Mouse (Mus musculus): ENCODE measurements around the gene Snrnp70. TPM values are rescaled to one million over a fixed set of nuclear protein-coding genes. Genes with fewer than 3 reads are reported as not detected.

Snrnp70 gene
- polyA plus RNA-seq, 1 experiment from 2014 or later, result 223 TPM

DNA sequence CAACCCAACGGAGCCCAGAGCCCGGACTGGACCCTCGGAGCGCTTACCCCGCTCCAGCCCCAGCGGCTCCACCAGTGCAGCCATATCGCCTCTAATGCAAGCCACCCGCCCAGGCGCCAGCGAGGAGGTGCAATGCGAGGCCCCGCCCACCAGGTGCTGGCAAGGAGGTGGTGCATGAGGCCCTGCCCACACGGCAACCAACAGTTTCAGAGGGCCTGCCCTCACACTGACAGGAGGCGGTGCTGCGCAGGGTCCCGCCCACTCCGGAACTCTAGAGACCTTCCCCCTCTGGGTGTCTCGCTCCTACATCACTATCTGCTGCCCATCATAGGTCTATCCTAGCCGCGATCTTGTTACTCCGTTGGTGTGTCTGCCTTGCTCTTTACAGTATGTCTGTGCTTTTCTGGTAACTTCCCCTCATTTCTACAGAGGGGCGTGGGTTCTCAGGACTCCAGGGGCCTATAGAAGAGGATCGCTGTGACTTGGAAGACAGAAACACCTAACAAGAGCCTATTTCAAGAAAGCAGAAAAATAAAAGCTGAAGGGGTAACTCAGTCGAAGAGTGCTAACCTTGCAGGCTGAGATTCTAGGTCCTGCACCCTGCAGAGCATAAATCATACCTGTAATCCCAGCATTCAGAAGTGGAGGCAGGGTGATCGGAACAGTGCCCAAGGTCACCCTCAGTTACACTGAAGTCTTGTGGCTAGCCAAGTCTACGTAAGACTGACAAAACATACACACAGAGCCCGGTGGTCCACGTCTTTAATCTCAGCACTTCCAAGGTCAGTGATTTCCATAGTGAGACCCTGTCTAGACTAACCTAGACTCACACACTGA is 24.8 kb downstream of the Snrnp70 start, which contains the start of gene Lin7b:
TSS of gene Lin7b (minus strand) at position 109 of the 837 bp plus-strand sequence.
- peak within 1 kb of the TSS; percentile 59; the same call in 1 of the 2 replicates for H3K27ac ChIP-seq
- peak within 1 kb of the TSS; percentile 63 for H3K4me3 ChIP-seq
- peaks cover 38% of the 10 kb centered on the region for H3K27me3 ChIP-seq (ENCODE audit: insufficient read depth, poor library complexity, severe bottlenecking)
- H3K9me3 ChIP-seq, result no peaks in the 10 kb centered on the region
- peaks cover 37% of the 10 kb centered on the region for H3K36me3 ChIP-seq
- peaks cover 43% of the 10 kb centered on the region for H3K4me1 ChIP-seq (replicated peaks)
- DNase-seq (ENCODE audit: low spot score), result peak; percentile 88
- WGBS, result 11% methylated on average over 28 of the region's 28 CpGs

- Histone ChIP-seq H3K27ac (peak overlapping the region; percentile 59; the same call in 1 of the 2 replicates), H3K4me1 (replicated peaks) (peaks cover 49% of the 10 kb centered on the region), H3K27me3 (ENCODE audit: insufficient read depth, poor library complexity, severe bottlenecking) (peaks cover 45% of the 10 kb centered on the region), H3K36me3 (peaks cover 31% of the 10 kb centered on the region), H3K4me3 (peak overlapping the region; percentile 63), H3K9me3 (no peaks in the 10 kb centered on the region)
- no peak for DNase-seq (ENCODE audit: low spot score)
- 9% methylated on average over 52 of the region's 52 CpGs for WGBS
Observed at GRCm38 (mm10) chr7:45369836-45370474, 25.6 kb downstream of the Snrnp70 start.

DNA sequence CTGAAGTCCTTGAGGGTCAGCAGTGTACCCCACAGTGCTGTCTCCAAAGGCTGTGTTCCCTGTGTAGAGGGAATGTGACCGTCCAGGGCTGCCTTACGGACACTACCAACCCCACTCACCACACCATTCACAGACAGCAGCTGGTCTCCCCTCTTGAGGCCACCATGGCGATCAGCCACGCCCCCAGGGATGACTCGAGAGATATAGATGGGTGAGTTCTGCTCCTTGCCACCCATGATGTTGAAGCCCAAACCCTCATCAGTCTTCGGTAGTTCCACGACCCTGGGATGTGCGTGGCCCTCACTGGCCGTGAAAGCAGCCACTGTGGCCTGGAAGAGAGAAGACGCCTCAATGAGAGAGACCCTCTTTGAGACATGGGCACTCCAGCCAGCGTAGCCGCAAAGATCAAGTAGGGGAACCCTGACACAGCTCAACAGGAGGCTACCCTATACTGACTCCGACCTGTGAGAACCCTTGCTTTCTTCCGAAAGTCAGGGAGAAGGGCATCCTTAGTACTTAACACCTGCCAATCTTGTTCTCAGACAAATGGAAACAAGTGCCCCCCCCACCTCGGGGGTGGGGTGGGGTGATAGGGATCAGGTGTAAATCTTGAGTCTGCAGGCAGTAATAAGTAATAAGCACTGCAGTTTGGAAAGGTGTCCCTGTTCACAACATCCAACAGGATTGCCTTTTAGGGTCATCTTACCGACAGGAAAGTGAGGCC is 26.4 kb downstream of the Snrnp70 start:
- DNase-seq (ENCODE audit: low spot score), result no peak
- 78% methylated on average over 16 of the region's 16 CpGs for WGBS
- no peak overlapping the region for H3K27ac ChIP-seq
- no peak overlapping the region for H3K4me3 ChIP-seq
- no peaks in the 10 kb centered on the region for H3K9me3 ChIP-seq
- peaks cover 23% of the 10 kb centered on the region for H3K36me3 ChIP-seq
- peaks cover 53% of the 10 kb centered on the region for H3K27me3 ChIP-seq (ENCODE audit: insufficient read depth, poor library complexity, severe bottlenecking)
- peaks cover 49% of the 10 kb centered on the region for H3K4me1 ChIP-seq (replicated peaks)

GRCm38 (mm10) chr7:45368178-45368577 is 27.4 kb downstream of the Snrnp70 start:
- 79% methylated on average over 15 of the region's 15 CpGs for WGBS
- peaks cover 13% of the 10 kb centered on the region for H3K36me3 ChIP-seq
- H3K9me3 ChIP-seq, result no peaks in the 10 kb centered on the region
- peak overlapping the region; percentile 85 for H3K4me3 ChIP-seq
- peaks cover 63% of the 10 kb centered on the region for H3K27me3 ChIP-seq (ENCODE audit: insufficient read depth, poor library complexity, severe bottlenecking)
- no peak for DNase-seq (ENCODE audit: low spot score)
- H3K4me1 ChIP-seq (replicated peaks), result peaks cover 49% of the 10 kb centered on the region
- peak overlapping the region; percentile 88 for H3K27ac ChIP-seq

DNA sequence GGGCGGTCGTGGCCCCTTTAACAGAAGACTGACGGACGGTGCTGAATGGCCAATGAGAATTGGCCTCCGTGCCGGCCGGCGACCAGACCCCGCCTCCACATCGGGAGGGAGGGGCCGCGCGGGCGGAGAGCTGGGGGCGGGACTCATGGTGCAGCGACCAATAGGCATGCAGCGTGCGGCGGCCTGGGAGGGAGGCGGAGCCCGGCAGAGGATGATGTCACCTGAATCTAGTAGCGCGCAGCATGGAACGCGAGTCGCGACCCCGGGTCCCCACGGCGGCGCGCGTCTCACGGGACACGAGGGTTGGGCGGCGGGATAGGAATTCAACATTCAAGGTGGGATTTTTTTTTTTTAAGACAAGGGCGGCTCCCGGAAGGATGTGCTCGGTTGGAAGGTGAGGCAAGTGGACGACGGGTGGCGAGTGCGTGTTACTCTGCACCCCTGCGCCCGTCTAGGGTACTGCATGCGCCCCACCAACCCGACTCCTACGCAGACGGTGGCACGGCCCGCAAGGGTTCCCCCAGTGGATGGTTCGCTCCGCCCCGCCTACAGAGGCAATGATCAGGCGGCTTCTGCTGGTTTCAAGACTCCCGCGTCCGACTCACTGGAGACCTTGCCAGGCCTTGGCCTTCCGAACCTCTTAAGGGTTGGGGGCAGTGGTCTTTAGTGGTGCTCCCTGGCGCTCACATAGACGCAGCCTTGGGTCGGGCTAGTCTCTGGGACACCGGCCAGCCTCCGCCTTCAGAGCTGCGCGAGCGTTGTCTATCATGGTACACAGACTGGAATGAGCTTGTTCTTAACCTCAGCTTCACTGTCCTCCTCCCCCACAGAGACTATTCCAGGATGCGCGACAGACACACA is 28.3 kb downstream of the Snrnp70 start:
- H3K4me1 ChIP-seq (replicated peaks), result peaks cover 57% of the 10 kb centered on the region
- under 1% methylated on average over 70 of the region's 70 CpGs for WGBS
- peak overlapping the region; percentile 88 for H3K27ac ChIP-seq
- peaks cover 72% of the 10 kb centered on the region for H3K27me3 ChIP-seq (ENCODE audit: insufficient read depth, poor library complexity, severe bottlenecking)
- no peaks in the 10 kb centered on the region for H3K9me3 ChIP-seq
- H3K36me3 ChIP-seq, result peaks cover 4% of the 10 kb centered on the region
- peak overlapping the region; percentile 85 for H3K4me3 ChIP-seq
- DNase-seq (ENCODE audit: low spot score), result peak; percentile 98

GRCm38 (mm10) chr7:45366652-45367019 is 28.9 kb downstream of the Snrnp70 start, which contains the start of gene Ppfia3:
Ppfia3 (minus strand) TSS chr7:45367019.
- under 1% methylated on average over 26 of the region's 26 CpGs for WGBS
- DNase-seq (ENCODE audit: low spot score), result no peak
- Histone ChIP-seq H3K27me3 (ENCODE audit: insufficient read depth, poor library complexity, severe bottlenecking) (peaks cover 78% of the 10 kb centered on the region), H3K4me3 (peak within 1 kb of the TSS; percentile 85), H3K36me3 (no peaks in the 10 kb centered on the region), H3K27ac (peak within 1 kb of the TSS; percentile 88), H3K9me3 (no peaks in the 10 kb centered on the region), H3K4me1 (replicated peaks) (peaks cover 62% of the 10 kb centered on the region)

- WGBS, result 4% methylated on average over 35 of the region's 35 CpGs
- Histone ChIP-seq H3K36me3 (no peaks in the 10 kb centered on the region), H3K27ac (peak overlapping the region; percentile 88), H3K9me3 (no peaks in the 10 kb centered on the region), H3K4me3 (peak overlapping the region; percentile 85), H3K4me1 (replicated peaks) (peaks cover 62% of the 10 kb centered on the region), H3K27me3 (ENCODE audit: insufficient read depth, poor library complexity, severe bottlenecking) (peaks cover 85% of the 10 kb centered on the region)
- DNase-seq (ENCODE audit: low spot score), result peak; percentile 60
Observed at GRCm38 (mm10) chr7:45365742-45366651, 29.5 kb downstream of the Snrnp70 start.

- no peak for DNase-seq (ENCODE audit: low spot score)
- peaks cover 48% of the 10 kb centered on the region for H3K4me1 ChIP-seq (replicated peaks)
- H3K27ac ChIP-seq, result no peak overlapping the region
- peaks cover 83% of the 10 kb centered on the region for H3K27me3 ChIP-seq (ENCODE audit: insufficient read depth, poor library complexity, severe bottlenecking)
- no peaks in the 10 kb centered on the region; the same call in 1 of the 2 replicates for H3K36me3 ChIP-seq
- no peak overlapping the region for H3K4me3 ChIP-seq
- H3K9me3 ChIP-seq, result no peaks in the 10 kb centered on the region
- WGBS, result 87% methylated on average over 2 of the region's 2 CpGs
Observed at GRCm38 (mm10) chr7:45363983-45364382, 31.6 kb downstream of the Snrnp70 start.

DNA sequence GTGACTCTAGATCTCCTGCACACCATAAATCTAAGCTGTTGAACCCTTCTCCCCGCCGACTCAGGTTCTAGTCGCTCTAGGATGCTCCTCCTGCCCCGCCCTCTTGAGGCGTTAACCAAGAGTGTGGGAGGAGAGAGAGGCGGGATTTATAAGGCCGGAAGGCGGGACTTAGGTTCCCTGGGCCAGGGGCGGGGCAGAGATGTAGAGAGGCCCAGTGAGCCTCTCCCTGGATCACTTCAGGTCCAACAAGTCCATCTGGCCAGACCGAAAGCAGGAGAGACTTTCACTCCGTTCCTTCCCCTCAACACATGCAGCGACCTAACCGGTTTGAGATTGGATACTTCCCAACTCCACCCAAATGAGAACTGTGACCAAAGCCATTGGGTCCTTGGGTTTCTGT is 32.7 kb downstream of the Snrnp70 start:
- WGBS, result 4% methylated on average over 13 of the region's 13 CpGs
- no peaks in the 10 kb centered on the region for H3K9me3 ChIP-seq
- peaks cover 2% of the 10 kb centered on the region for H3K36me3 ChIP-seq
- peak overlapping the region; percentile 64 for H3K4me3 ChIP-seq
- no peak overlapping the region for H3K27ac ChIP-seq
- H3K4me1 ChIP-seq (replicated peaks), result peaks cover 42% of the 10 kb centered on the region
- peak; percentile 46 for DNase-seq (ENCODE audit: low spot score)
- H3K27me3 ChIP-seq (ENCODE audit: insufficient read depth, poor library complexity, severe bottlenecking), result peaks cover 71% of the 10 kb centered on the region

GRCm38 (mm10) chr7:45361243-45361804 is 34.2 kb downstream of the Snrnp70 start:
- H3K4me1 ChIP-seq (replicated peaks), result peaks cover 33% of the 10 kb centered on the region
- DNase-seq (ENCODE audit: low spot score), result peak; percentile 91
- no peaks in the 10 kb centered on the region for H3K9me3 ChIP-seq
- H3K27me3 ChIP-seq (ENCODE audit: insufficient read depth, poor library complexity, severe bottlenecking), result peaks cover 67% of the 10 kb centered on the region
- WGBS, result under 1% methylated on average over 43 of the region's 43 CpGs
- H3K4me3 ChIP-seq, result peak overlapping the region; percentile 64
- peak overlapping the region; percentile 85 for H3K27ac ChIP-seq
- peaks cover 15% of the 10 kb centered on the region for H3K36me3 ChIP-seq
